Comparison of ENCODE assay signal across 9 mouse cellular contexts in genomic region chr4:141065123-141065522, GRCm38 (mm10). TPM values are rescaled to one million over a fixed set of nuclear protein-coding genes. Genes with fewer than 3 reads are reported as not detected.
DNase-seq lines count a peak whose midpoint lies in the region.
"Had no signal": no experiment of that assay in that cellular context is flagged by ENCODE, and none has a peak within 500 bp of the region (broad histone marks: within the 10 kb centered on the region; RNA-seq: fewer than 3 reads in every experiment).

No protein-coding gene starts in this region.

- 5% methylated on average over 8 of the region's 8 CpGs for WGBS in embryonic facial prominence, embryonic 10.5 days

- DNase-seq in ES-CJ7 (ENCODE audit: low read depth, low spot score), result peak; percentile 85
- DNase-seq in adrenal gland, postnatal 36 days, result peak; percentile 84 to 88
- peak; percentile 86 for DNase-seq in embryonic facial prominence, embryonic 10.5 days (ENCODE audit: low spot score)
- DNase-seq in heart, adult 8-10 months (ENCODE audit: low spot score), result peak; percentile 67
- DNase-seq in layer of hippocampus, adult 11-12 months (ENCODE audit: low spot score), result peak; percentile 87
- peak; percentile 92 for DNase-seq in lung, postnatal 10 days
- DNase-seq in retina, embryonic 14.5 days (ENCODE audit: low spot score), result peak; percentile 95
- DNase-seq in urinary bladder, postnatal 4 days (ENCODE audit: low spot score in 2 of 2), result peak; percentile 71 to 85

- H3K27me3 ChIP-seq in embryonic facial prominence, embryonic 10.5 days (replicated peaks; ENCODE audit: low read depth, poor library complexity, severe bottlenecking), result no peaks in the 10 kb centered on the region
- H3K27me3 ChIP-seq: limb, embryonic 12.5 days had no signal

- H3K27ac ChIP-seq in embryonic facial prominence, embryonic 10.5 days (replicated peaks), result no peak overlapping the region
- H3K27ac ChIP-seq: limb, embryonic 12.5 days had no signal

- H3K36me3 ChIP-seq in embryonic facial prominence, embryonic 10.5 days (replicated peaks), result peaks cover 48% of the 10 kb centered on the region

- H3K4me3 ChIP-seq in embryonic facial prominence, embryonic 10.5 days, result no peak overlapping the region
- H3K4me3 ChIP-seq: limb, embryonic 12.5 days had no signal

- no peaks in the 10 kb centered on the region for H3K9me3 ChIP-seq in embryonic facial prominence, embryonic 10.5 days
- H3K9me3 ChIP-seq: limb, embryonic 12.5 days had no signal

- H3K4me1 ChIP-seq in embryonic facial prominence, embryonic 10.5 days, result peaks cover 12% of the 10 kb centered on the region

RNA-seq across cellular contexts. Expression of gene Crocc, which starts 4.8 kb away (rescaled TPM):
- 1 to 10 TPM; 5.5 to 5.8 TPM for total RNA-seq in adrenal gland, postnatal 36 days (2021)
- polyA plus RNA-seq in embryonic facial prominence, embryonic 10.5 days (2016; fragmentation: Nextera tagmentation; extraction: Ambion mirVana), result 11.0 and 11.3 TPM in 2 replicates
- 1 to 10 TPM; 3.5 to 6.8 (median 5.3) TPM for total RNA-seq in heart, adult 8-10 months (2022)

RNA-seq across cellular contexts. Expression of gene Necap2, which starts 13.0 kb away (rescaled TPM):
- 10 to 100 TPM; 61.4 to 61.9 TPM for total RNA-seq in adrenal gland, postnatal 36 days (2021)
- polyA plus RNA-seq in embryonic facial prominence, embryonic 10.5 days (2016; fragmentation: Nextera tagmentation; extraction: Ambion mirVana), result 65.6 and 69.4 TPM in 2 replicates
- total RNA-seq in heart, adult 8-10 months (2022), result 10 to 100 TPM; 14.7 to 18.2 (median 15.9) TPM

RNA-seq across cellular contexts. Expression of gene Spata21, which starts 23.0 kb away (rescaled TPM):
- not detected for total RNA-seq in adrenal gland, postnatal 36 days (2021)
- 0.05 and 0.11 TPM in 2 replicates for polyA plus RNA-seq in embryonic facial prominence, embryonic 10.5 days (2016; fragmentation: Nextera tagmentation; extraction: Ambion mirVana)
- not detected for total RNA-seq in heart, adult 8-10 months (2022)
- polyA plus RNA-seq: limb, embryonic 12.5 days had no signal

RNA-seq across cellular contexts. Expression of gene Mfap2, which starts 54.9 kb away (rescaled TPM):
- total RNA-seq in adrenal gland, postnatal 36 days (2021), result 10 to 100 TPM in 1 of 2 experiments, 1 to 10 TPM in 1; 8.4 to 10.5 TPM
- 399 and 480 TPM in 2 replicates for polyA plus RNA-seq in embryonic facial prominence, embryonic 10.5 days (2016; fragmentation: Nextera tagmentation; extraction: Ambion mirVana)
- 1 to 10 TPM; 1.7 to 2.8 (median 2.2) TPM for total RNA-seq in heart, adult 8-10 months (2022)
